Mouse (Mus musculus): ENCODE results near the gene Iqce.

Iqce gene

GRCm38 (mm10) chr5:140702103-140702513 is at the start of gene Iqce:
Gene Iqce (minus strand): TSS chr5:140702378.
- in situ Hi-C loops (cut with MboI; ENCODE audit: low sequenced_read_pairs), result no loop called here

GRCm38 (mm10) chr5:140750925-140751324 is 48.7 kb upstream of the Iqce start:
- in situ Hi-C loops (cut with MboI; ENCODE audit: low sequenced_read_pairs), result no loop called here

GRCm38 (mm10) chr5:140749062-140749875 is 47.1 kb upstream of the Iqce start:
- in situ Hi-C loops (cut with MboI; ENCODE audit: low sequenced_read_pairs), result no loop called here

GRCm38 (mm10) chr5:140748425-140748824 is 46.2 kb upstream of the Iqce start:
- in situ Hi-C loops (cut with MboI; ENCODE audit: low sequenced_read_pairs), result no loop called here

GRCm38 (mm10) chr5:140743706-140744131 is 41.5 kb upstream of the Iqce start:
- in situ Hi-C loops (cut with MboI; ENCODE audit: low sequenced_read_pairs), result no loop called here

GRCm38 (mm10) chr5:140741877-140742276 is 39.7 kb upstream of the Iqce start:
- in situ Hi-C loops (cut with MboI; ENCODE audit: low sequenced_read_pairs), result no loop called here

GRCm38 (mm10) chr5:140741040-140741439 is 38.9 kb upstream of the Iqce start:
- in situ Hi-C loops (cut with MboI; ENCODE audit: low sequenced_read_pairs), result no loop called here

- in situ Hi-C loops (cut with MboI; ENCODE audit: low sequenced_read_pairs), result no loop called here
Observed at GRCm38 (mm10) chr5:140739813-140740212, 37.6 kb upstream of the Iqce start.

GRCm38 (mm10) chr5:140736166-140736565 is 34.0 kb upstream of the Iqce start:
- in situ Hi-C loops (cut with MboI; ENCODE audit: low sequenced_read_pairs), result no loop called here

GRCm38 (mm10) chr5:140735297-140735696 is 33.1 kb upstream of the Iqce start:
- in situ Hi-C loops (cut with MboI; ENCODE audit: low sequenced_read_pairs), result no loop called here

- in situ Hi-C loops (cut with MboI; ENCODE audit: low sequenced_read_pairs), result no loop called here
Observed at GRCm38 (mm10) chr5:140733336-140733735, 31.2 kb upstream of the Iqce start.

- in situ Hi-C loops (cut with MboI; ENCODE audit: low sequenced_read_pairs), result no loop called here
Observed at GRCm38 (mm10) chr5:140732195-140732594, 30.0 kb upstream of the Iqce start.

GRCm38 (mm10) chr5:140731040-140731797 is 29.0 kb upstream of the Iqce start:
- in situ Hi-C loops (cut with MboI; ENCODE audit: low sequenced_read_pairs), result no loop called here

- in situ Hi-C loops (cut with MboI; ENCODE audit: low sequenced_read_pairs), result no loop called here
Observed at GRCm38 (mm10) chr5:140726946-140727740, 25.0 kb upstream of the Iqce start.

- in situ Hi-C loops (cut with MboI; ENCODE audit: low sequenced_read_pairs), result no loop called here
Observed at GRCm38 (mm10) chr5:140726062-140726839, 24.1 kb upstream of the Iqce start.

GRCm38 (mm10) chr5:140723822-140724221 is 21.6 kb upstream of the Iqce start, which contains the start of gene Amz1:
Gene Amz1 (plus strand): TSS chr5:140724127.
- in situ Hi-C loops (cut with MboI; ENCODE audit: low sequenced_read_pairs), result no loop called here

- in situ Hi-C loops (cut with MboI; ENCODE audit: low sequenced_read_pairs), result no loop called here
Observed at GRCm38 (mm10) chr5:140722121-140722520, 19.9 kb upstream of the Iqce start.

- in situ Hi-C loops (cut with MboI; ENCODE audit: low sequenced_read_pairs), result no loop called here
Observed at GRCm38 (mm10) chr5:140720773-140721172, 18.6 kb upstream of the Iqce start.

- in situ Hi-C loops (cut with MboI; ENCODE audit: low sequenced_read_pairs), result no loop called here
Observed at GRCm38 (mm10) chr5:140711040-140711439, 8.9 kb upstream of the Iqce start.

- in situ Hi-C loops (cut with MboI; ENCODE audit: low sequenced_read_pairs), result no loop called here
Observed at GRCm38 (mm10) chr5:140710315-140710714, 8.1 kb upstream of the Iqce start.

All from CH12F3 (cell line).